Mouse (Mus musculus): ENCODE data around the gene Cenpm. TPM values are rescaled to one million over a fixed set of nuclear protein-coding genes. Genes with fewer than 3 reads are reported as not detected.

The Cenpm gene
- total RNA-seq, 2 experiments from 2014 or later: 0.75 TPM; not detected in 1

GRCm38 (mm10) chr15:82192617-82193016 is 51.9 kb downstream of the Cenpm start:
- no peak for DNase-seq

DNA sequence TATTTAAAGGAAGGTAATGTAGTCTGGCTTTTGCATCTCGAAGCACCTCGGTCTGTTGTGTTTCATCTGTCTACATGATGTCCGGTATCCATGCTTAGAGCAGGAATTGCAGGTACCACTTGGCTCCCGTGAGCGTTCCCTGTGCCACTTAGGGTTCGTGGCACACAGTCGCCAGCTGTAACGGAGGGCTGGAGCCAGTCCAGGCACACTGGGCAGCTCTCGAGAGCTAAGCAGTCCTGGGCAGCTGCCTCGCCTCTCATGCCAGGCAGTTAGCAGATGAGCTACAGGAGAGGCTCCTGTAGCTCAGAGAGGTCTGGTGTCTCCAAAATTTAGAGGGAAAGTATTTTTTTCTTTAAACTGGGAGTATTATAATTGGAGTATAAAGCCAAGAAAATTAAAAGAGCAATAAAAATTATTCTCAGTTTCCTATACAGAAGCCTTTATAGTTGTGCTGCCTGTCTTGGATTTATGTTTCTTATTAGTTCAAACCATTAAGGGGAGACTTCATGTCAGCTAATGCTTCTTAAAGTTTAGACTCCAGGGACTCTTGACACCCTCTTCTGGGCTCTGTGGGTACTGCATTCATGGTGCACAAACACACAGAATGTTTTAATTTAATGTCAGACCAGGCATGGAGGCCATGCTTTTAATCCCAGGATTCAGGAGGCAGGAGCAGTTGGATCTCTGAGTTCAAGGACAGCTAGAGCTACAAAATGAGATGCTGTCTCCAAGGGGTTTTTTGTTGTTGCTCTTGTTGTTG is 55.9 kb downstream of the Cenpm start:
- DNase-seq: peak; percentile 65

DNA sequence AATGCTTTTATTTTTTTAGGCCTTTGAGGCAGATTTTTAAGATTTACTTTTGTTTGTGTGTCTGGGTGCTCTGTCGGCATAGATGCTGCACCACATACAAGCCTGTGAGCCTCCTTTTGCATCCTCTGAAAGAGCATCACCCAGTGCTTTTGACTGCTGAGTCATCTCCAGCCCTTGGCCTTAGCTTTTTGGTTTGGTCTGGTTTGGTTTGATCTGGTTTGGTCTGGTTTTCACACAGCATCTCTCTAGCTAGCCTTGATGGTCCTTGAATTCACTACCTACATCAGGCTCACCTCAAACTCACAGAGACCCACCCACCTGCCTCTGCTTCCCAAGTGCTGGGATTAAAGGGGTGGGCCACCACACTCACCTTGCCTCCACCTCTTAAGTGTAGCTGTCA is 56.6 kb downstream of the Cenpm start:
- no peak for DNase-seq

GRCm38 (mm10) chr15:82187401-82187800 is 57.1 kb downstream of the Cenpm start:
- DNase-seq: no peak

- no peak for DNase-seq
These were observed 57.6 kb downstream of the Cenpm start for GRCm38 (mm10) chr15:82186931-82187330.

DNA sequence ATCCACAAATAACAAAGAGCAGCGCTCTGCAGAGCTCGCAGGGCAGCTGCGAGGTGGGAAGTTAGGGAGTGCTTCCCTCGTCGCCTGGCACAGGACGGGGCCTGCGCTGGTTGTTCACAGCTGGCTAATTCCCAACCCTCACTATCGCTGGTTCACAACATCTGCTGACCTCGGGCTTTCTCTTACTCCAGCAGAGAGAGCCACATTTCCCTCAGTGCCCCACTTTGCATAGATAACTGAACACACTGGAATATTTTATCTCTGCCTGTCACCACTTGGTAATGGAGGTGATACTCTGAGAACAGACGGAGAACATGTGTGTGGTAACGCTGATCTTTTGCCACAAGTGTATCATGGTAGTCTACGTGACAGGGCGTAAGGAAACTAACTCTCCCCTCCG is 58.4 kb downstream of the Cenpm start:
- no peak for DNase-seq

DNA sequence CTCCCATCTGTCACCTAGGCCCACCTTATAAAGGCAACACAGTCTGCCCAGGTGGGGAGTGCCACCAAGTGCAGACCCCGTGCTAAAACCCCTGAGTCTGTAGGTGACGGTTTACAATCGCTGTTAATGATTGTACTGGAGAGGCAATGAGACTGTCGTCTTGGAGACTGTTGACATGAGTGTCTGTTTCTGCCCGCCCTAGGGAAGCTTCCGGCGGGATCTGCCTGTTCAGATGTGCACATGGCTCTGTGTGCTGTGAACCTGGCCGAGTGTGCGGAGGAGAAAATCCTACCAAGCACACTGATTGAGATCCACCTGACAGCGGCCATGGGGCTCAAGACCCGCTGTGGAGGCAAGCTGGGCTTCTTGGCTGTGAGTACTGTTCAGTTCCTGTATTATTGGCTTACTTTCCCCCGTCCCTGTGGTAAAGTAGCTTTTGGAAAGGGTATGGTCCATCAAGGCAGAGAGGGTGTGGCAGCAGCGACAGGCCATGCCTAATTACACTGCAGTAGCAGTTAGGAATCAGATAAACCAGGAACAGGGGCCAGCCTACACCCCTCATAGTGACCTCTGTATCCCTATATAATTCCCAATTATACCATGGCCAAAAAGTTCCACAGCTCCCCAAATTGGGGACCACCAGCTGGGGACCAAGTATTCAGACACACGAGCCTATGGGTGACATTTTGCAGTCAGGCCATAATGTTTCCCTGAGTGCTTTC is 59.3 kb downstream of the Cenpm start:
- no peak for DNase-seq

GRCm38 (mm10) chr15:82184656-82185055 is 59.9 kb downstream of the Cenpm start:
- no peak for DNase-seq

DNA sequence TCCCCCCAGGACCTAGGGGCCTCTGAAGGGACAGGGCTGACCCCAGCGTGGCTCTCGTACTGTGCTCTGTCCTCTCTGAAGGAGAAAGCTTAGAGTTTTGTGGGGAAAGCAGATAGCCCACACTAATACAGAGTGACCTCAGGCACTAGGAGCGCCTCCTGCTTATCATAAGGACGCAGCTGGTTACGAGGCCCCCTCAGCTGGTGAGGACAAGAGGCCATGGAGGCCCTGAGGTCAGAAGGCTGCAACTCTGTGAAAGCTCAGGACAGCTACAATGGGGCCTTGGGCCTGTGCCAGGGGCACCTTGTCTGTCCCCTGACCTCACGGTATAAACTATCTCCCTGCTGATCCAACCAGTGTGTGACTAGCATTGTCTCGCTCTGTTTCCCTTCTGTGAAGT is 60.4 kb downstream of the Cenpm start:
- no peak for DNase-seq

Small RNAs within 50 kb of the gene (microRNA-seq; reads per million reads assigned to microRNA genes)
- gene Mir33 (ENCODE audit: borderline replicate concordance in 2 of 2): 8.2 to 9.6 reads per million in 2 experiments

Other genes with a start within 250 kb of the Cenpm start
- 10 to 100 TPM; 19.0 to 25.7 TPM for gene Desi1, start 210.9 kb downstream of the Cenpm start, total RNA-seq (2021)
- 10 to 100 TPM; 44.6 to 48.5 TPM for gene Snu13, start 197.2 kb downstream of the Cenpm start, total RNA-seq (2021)
- gene 4930407I10Rik, start 185.6 kb downstream of the Cenpm start, total RNA-seq (2021): not detected
- under 1 TPM; 0.08 to 0.24 TPM for gene Mei1, start 174.8 kb downstream of the Cenpm start, total RNA-seq (2021)
- 10 to 100 TPM in 1 of 2 experiments, 1 to 10 TPM in 1; 8.0 to 16.5 TPM for gene Ccdc134, start 116.8 kb downstream of the Cenpm start, total RNA-seq (2021)
- 10 to 100 TPM; 12.1 to 14.1 TPM for gene Srebf2, start 97.6 kb downstream of the Cenpm start, total RNA-seq (2021)
- gene Shisa8, start 31.9 kb downstream of the Cenpm start, total RNA-seq (2021): not detected
- not detected for gene Tnfrsf13c, start 20.4 kb downstream of the Cenpm start, total RNA-seq (2021)
- not detected for gene 1500009C09Rik, start 7.6 kb upstream of the Cenpm start, total RNA-seq (2021)
- under 1 TPM; 0.54 to 1.00 TPM for gene Sept3, start 30.1 kb upstream of the Cenpm start, total RNA-seq (2021)
- gene Wbp2nl, start 54.2 kb upstream of the Cenpm start, total RNA-seq (2021): not detected
- 10 to 100 TPM; 13.1 to 15.0 TPM for gene Naga, start 94.2 kb upstream of the Cenpm start, total RNA-seq (2021)
- gene Pheta2, start 94.2 kb upstream of the Cenpm start, total RNA-seq (2021): under 1 TPM; 0.87 to 0.96 TPM
- 100 to 1,000 TPM; 126 to 130 TPM for gene Smdt1, start 94.2 kb upstream of the Cenpm start, total RNA-seq (2021)
- gene Ndufa6, start 109.6 kb upstream of the Cenpm start, total RNA-seq (2021): 100 to 1,000 TPM; 489 to 502 TPM
- 10 to 100 TPM; 11.7 to 13.3 TPM for gene Cyp2d22, start 135.5 kb upstream of the Cenpm start, total RNA-seq (2021)
- gene Cyp2d11, start 149.3 kb upstream of the Cenpm start, total RNA-seq (2021): under 1 TPM in 1 of 2 experiments, not detected in 1; 0.27 TPM
- not detected for gene Cyp2d10, start 162.4 kb upstream of the Cenpm start, total RNA-seq (2021)
- not detected for gene Cyp2d9, start 188.7 kb upstream of the Cenpm start, total RNA-seq (2021)

Measured in gastrocnemius, postnatal 25 days (tissue).